Mouse (Mus musculus) bone marrow, adult 2 months (tissue): Measurements from ENCODE around the gene Nr4a2.

Experiments used
- CTCF ChIP-seq: fragments of 200-500 bp; IDR thresholded peaks from 2 replicates; pipeline ENCODE4 v1.5.1; 2011; ENCODE audit warnings: low read length, control low read depth; ENCODE audit not compliant: control insufficient read depth, insufficient read depth
- POLR2A ChIP-seq: fragments of 200-500 bp; IDR thresholded peaks from 2 replicates; pipeline ENCODE4 v1.6.1; 2011; ENCODE audit warnings: low read depth, mild to moderate bottlenecking, control low read depth, low read length, borderline replicate concordance; ENCODE audit not compliant: control insufficient read depth

- TF ChIP-seq CTCF (no peak), POLR2A (no peak)
Observed at GRCm38 (mm10) chr2:57100241-57100640, 23.6 kb downstream of the Nr4a2 start.
